Mouse (Mus musculus): ENCODE measurements around the gene Reps2. TPM values are rescaled to one million over a fixed set of nuclear protein-coding genes. Genes with fewer than 3 reads are reported as not detected.

Gene Reps2
- polyA plus RNA-seq, 1 experiment from 2014 or later: 27.1 TPM

DNA sequence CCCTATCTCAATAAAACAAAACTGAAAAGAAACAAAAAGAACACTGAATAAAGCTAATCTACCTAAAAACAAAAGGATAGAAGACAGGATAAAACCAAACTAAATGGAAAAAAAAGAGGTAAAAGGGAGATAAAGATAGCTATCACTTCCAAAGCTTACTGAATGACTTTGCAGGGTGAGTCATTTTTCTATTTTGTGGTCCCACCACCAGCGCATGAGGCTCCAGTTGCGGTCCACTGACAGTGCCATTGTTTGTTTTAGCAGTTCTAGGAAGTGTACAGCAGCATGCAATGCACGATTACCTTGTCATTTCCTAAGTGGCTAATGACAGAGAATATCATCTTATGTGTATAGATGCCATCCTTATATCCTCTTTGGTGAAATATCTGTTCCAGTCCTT, 224.0 kb downstream of the Reps2 start:
- no peak overlapping the region for H3K4me3 ChIP-seq (ENCODE audit: inconsistent target)
- H3K36me3 ChIP-seq (ENCODE audit: inconsistent target): no peaks in the 10 kb centered on the region
- H3K27ac ChIP-seq: no peak overlapping the region
- H3K79me2 ChIP-seq (ENCODE audit: inconsistent target): no peaks in the 10 kb centered on the region
- 87% methylated on average over 3 of the region's 3 CpGs for WGBS (ENCODE audit: missing documents)

DNA sequence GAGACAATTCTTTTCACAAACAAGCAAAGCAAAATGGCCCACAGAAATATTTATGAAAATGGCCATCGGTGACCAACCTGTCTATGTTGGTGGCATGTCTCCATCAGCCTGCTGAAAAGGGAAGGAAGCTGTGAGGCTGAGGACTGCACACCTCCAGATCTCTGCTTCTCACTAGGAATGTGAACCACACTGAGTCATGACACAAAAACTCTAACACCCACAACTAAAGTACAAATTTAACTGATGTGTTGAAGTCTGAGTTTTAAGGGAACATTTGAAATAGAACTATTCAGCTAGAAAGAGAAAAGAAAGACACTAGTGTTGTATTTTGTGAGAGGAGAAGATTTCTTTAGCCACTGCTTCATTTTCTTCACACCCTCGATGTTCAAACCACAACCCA, 230.3 kb downstream of the Reps2 start:
- H3K27ac ChIP-seq: no peak overlapping the region
- no peaks in the 10 kb centered on the region for H3K79me2 ChIP-seq (ENCODE audit: inconsistent target)
- H3K36me3 ChIP-seq (ENCODE audit: inconsistent target): no peaks in the 10 kb centered on the region
- H3K4me3 ChIP-seq (ENCODE audit: inconsistent target): no peak overlapping the region
- 78% methylated on average over 2 of the region's 2 CpGs for WGBS (ENCODE audit: missing documents)

DNA sequence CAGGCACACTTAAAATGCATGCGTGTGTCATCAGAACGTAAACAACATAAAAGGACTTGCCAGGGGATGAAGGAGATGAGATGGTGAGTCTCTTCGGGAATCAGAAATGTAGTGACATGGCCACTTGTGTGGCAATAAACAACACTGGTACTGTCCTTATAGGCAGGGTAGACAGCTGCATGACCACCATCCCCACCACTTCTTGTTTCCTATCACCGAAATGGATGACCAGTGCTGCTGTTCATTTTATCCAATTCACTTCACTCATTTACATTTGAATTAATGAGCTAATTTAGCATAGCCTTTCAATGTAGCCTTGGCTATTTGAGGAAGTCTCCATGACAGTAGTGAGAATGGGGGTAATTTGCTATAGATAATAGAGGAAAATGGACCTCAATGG, 236.2 kb downstream of the Reps2 start:
- H3K27ac ChIP-seq: no peak overlapping the region
- no peak overlapping the region for H3K4me3 ChIP-seq (ENCODE audit: inconsistent target)
- no peaks in the 10 kb centered on the region for H3K36me3 ChIP-seq (ENCODE audit: inconsistent target)
- no peaks in the 10 kb centered on the region for H3K79me2 ChIP-seq (ENCODE audit: inconsistent target)
- WGBS (ENCODE audit: missing documents): 100% methylated on average over 4 of the region's 4 CpGs

DNA sequence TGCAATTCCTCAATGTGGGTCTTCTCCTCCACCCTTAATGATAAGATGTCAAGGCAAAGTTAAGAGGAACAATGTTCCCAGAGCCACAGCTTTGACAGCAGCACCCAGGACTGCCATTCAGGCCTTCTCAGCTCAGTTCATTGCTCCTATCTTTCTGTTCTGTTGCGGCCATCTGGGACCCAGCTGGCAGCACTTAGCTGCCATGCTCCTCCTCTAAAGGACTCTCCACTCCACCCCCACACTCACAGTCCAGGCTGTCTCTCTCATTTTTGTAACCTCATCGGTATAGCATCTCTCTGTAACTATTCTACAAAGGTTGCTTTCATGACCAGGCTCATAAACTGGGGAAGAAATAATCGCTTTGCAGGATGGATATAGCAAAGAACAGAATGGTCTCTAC, 241.0 kb downstream of the Reps2 start:
- 69% methylated on average over 3 of the region's 3 CpGs for WGBS (ENCODE audit: missing documents)

DNA sequence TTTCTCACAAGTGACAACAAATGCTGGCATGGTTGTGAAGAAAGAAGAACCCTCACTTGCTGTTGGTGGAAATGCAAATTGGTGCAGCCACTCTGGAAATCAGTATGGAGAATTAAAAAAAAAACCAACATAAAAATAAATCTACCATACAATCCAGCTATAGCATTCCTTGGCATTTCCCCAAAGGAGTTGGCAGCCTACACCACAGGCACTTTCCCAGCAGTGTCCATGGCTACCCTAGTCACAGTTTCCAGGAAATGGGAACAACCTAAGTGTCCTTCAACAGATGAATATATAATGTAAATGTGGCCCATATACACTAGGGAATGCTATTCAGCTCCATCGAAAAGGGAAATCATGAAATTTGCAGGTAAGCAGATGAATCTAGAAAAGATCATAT, 262.7 kb downstream of the Reps2 start:
- no peaks in the 10 kb centered on the region for H3K36me3 ChIP-seq (ENCODE audit: inconsistent target)
- no peak overlapping the region for H3K4me3 ChIP-seq (ENCODE audit: inconsistent target)
- H3K79me2 ChIP-seq (ENCODE audit: inconsistent target): no peaks in the 10 kb centered on the region
- H3K27ac ChIP-seq: no peak overlapping the region
- 71% methylated on average over 1 of the region's 1 CpGs for WGBS (ENCODE audit: missing documents)

More for the DNA sequence above, 241.0 kb downstream of the Reps2 start:
- no peak overlapping the region for H3K4me3 ChIP-seq (ENCODE audit: inconsistent target)
- H3K79me2 ChIP-seq (ENCODE audit: inconsistent target): no peaks in the 10 kb centered on the region
- H3K27ac ChIP-seq: no peak overlapping the region
- no peaks in the 10 kb centered on the region for H3K36me3 ChIP-seq (ENCODE audit: inconsistent target)

DNA sequence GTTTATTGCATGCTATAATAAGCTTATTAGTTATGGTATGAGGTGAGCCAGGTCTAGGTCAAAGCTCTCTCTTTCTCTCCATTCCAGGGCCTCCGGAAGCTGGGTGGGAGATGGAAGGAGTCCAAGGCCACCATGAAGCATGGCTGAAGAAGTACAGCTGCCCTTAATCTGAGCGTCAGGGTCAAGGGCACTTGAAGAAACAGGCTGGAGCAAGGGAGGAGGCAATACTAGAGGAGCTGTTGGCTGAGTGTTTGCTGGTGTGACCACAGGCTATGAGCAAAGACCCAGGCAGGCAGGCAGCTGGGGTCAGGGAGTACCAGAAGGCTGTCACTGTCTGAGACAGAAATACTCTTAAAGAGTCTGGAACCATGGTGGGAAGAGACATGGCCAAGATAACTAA, 280.2 kb downstream of the Reps2 start:
- Histone ChIP-seq H3K36me3 (ENCODE audit: inconsistent target) (no peaks in the 10 kb centered on the region), H3K79me2 (ENCODE audit: inconsistent target) (no peaks in the 10 kb centered on the region), H3K4me3 (ENCODE audit: inconsistent target) (no peak overlapping the region), H3K27ac (no peak overlapping the region)
- WGBS (ENCODE audit: missing documents): 95% methylated on average over 2 of the region's 2 CpGs

Other genes with a start within 250 kb of the Reps2 start
- gene Rbbp7, start 116.8 kb upstream of the Reps2 start, polyA plus RNA-seq (2018): 61.1 to 131 TPM (median 79.3 TPM) in 3 replicates
- gene Txlng, start 185.8 kb upstream of the Reps2 start, polyA plus RNA-seq (2018): 4.8 to 6.2 TPM (median 5.8 TPM) in 3 replicates
- 59.8 to 63.5 TPM (median 60.5 TPM) in 3 replicates for gene Syap1, start 244.8 kb upstream of the Reps2 start, polyA plus RNA-seq (2018)

Data from macrophage (primary cell).